Mouse (Mus musculus) right cerebral cortex, postnatal 14 days (tissue): ENCODE measurements around the gene Pank2.

ENCODE experiments used
- DNase-seq: peaks from one replicate; pipeline ENCODE4 v3.0.0; 2022

Gene Pank2

DNA sequence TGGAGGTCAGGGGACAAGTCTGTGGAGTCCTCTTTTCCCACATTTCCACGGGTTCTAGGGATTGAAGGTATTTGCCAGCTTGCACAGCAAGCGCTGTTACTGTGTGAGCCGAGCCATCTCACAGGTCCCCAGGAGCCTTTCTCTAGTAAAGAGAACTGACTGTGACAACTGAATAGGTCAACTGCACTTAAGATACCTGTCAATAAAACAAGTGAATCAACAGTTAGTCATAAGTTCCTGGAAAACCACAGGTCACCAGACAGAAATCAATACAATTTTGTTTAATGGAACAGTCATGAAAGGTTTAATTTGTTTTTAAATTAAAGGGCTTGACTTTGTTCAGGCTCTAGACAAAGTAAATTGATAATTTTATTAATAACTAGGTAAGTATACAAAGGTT is 68.3 kb downstream of the Pank2 start:
- no peak for DNase-seq

DNA sequence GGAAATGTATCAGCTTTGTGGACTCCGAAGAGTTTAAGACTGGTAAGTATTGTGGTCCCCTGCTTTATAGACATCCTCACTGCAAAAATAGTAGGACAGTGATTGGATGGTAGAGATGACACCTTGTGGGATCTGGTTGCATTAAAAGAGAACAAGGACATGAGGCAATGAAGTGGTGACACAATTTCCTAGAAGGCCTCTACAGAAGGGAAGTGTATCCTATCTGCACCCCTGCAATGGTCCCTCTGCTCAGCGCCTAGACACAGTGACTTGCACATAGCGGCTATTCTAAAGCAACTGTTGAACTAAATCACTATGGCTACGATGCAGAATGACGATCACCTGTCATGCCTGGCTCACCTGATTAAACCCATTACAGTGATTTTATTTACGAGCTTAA is 75.3 kb downstream of the Pank2 start:
- DNase-seq = no peak

DNA sequence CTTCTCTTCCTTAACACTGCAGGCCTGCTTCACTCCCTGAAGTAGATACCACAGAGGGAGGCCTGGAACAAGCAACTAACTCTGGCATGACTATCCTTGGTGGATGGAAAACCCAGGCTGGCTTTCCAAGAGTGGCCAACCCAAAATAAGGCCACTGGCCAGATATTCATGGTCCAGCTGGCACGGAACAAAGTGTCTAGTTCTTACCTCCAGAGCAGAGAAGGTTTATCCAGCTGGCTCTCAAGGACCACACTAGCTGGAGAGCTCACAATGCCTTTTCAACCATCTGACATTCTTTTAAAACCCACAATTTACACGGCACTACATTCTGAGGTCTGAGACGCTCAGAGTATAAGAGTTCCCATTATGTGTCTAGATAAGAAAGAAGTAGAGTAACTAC is 82.2 kb downstream of the Pank2 start:
- no peak for DNase-seq

DNA sequence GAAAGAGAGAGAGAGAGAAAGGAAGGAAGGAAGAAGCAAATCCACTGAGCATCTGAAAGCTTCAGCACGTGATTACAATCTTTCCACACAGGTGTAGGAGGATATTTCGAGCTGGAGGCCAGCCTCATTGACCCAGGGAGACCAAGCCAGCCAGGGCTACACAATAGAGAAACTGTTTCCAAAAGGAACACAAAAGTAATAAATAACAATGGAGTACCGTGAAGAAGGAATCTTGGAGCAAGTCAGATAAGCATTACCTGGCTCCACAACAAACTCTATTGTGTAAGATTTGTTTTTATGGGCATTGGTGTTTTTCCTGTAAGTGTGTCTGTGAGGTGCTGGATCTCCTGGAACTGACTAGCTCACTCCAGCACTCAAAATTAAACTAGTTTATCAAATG is 83.3 kb downstream of the Pank2 start:
- no peak for DNase-seq
